Mouse (Mus musculus) erythroblast, embryonic 14.5 days (primary cell): ENCODE data around the gene Acta1.

Source experiments
- GATA1 ChIP-seq: IDR thresholded peaks from 2 replicates; pipeline ENCODE4 v1.6.1; 2012; ENCODE audit warnings: low read length, inconsistent platforms, mixed read lengths
- TAL1 ChIP-seq: IDR thresholded peaks from 3 replicates; pipeline ENCODE4 v1.6.1; 2012; ENCODE audit warnings: low read length, inconsistent platforms, mixed read lengths

DNA sequence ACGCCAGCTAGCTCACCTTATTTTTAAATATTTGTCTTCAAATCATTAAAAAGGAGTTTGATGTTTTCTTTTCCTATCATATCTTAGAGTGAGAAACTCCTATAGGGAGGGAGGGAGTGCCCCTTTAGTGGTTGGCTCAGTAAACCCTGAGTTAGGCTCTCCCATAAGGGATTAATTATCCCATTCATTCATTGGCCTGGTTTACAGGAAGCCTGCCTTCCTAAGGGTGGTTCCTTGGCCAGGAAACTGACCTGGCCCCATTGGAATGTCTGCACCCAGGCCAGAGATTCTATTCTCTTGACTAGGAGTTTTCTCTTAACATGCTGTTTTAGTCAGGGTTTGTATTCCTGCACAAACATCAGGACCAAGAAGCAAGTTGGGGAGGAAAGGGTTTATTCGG is 6.6 kb downstream of the Acta1 start:
- no peak for TF ChIP-seq GATA1
- no peak for TF ChIP-seq TAL1
